Mouse (Mus musculus): ENCODE measurements around the gene Egfem1. TPM values are rescaled to one million over a fixed set of nuclear protein-coding genes. Genes with fewer than 3 reads are reported as not detected.
A peak's percentile ranks its signal among the peaks of the same experiment; 100 is the strongest.

Egfem1 gene
- polyA plus RNA-seq, 1 experiment from 2014 or later = 6.8 TPM

GRCm38 (mm10) chr3:29176991-29177390 lies 95.2 kb downstream of the Egfem1 start:
- H3K4me2 ChIP-seq (ENCODE audit: low read length) = no peak overlapping the region
- no peak overlapping the region for H3K27ac ChIP-seq (ENCODE audit: low read length)
- no peak overlapping the region for H3K4me3 ChIP-seq (ENCODE audit: low read depth, low read length)
- H3K4me1 ChIP-seq (ENCODE audit: control insufficient read depth, insufficient read depth, low read length) = no peaks in the 10 kb centered on the region
- H3K9me3 ChIP-seq (replicated peaks; ENCODE audit: control insufficient read depth, low read length, poor library complexity, severe bottlenecking) = no peaks in the 10 kb centered on the region
- no peaks in the 10 kb centered on the region for H3K36me3 ChIP-seq (ENCODE audit: control insufficient read depth, insufficient read depth, low read length)
- ATAC-seq = no peak
- no peak overlapping the region for H3K9ac ChIP-seq (ENCODE audit: low read depth, low read length)
- H3K27me3 ChIP-seq (ENCODE audit: control insufficient read depth, insufficient read depth, low read depth, low read length) = no peaks in the 10 kb centered on the region

- Histone ChIP-seq H3K27ac (ENCODE audit: low read length) (no peak overlapping the region), H3K27me3 (ENCODE audit: control insufficient read depth, insufficient read depth, low read depth, low read length) (no peaks in the 10 kb centered on the region), H3K4me2 (ENCODE audit: low read length) (peak overlapping the region; percentile 13; the same call in 1 of the 2 replicates), H3K9ac (ENCODE audit: low read depth, low read length) (no peak overlapping the region), H3K4me3 (ENCODE audit: low read depth, low read length) (no peak overlapping the region), H3K4me1 (ENCODE audit: control insufficient read depth, insufficient read depth, low read length) (peaks cover 20% of the 10 kb centered on the region; the same call in 1 of the 2 replicates), H3K9me3 (replicated peaks; ENCODE audit: control insufficient read depth, low read length, poor library complexity, severe bottlenecking) (no peaks in the 10 kb centered on the region), H3K36me3 (ENCODE audit: control insufficient read depth, insufficient read depth, low read length) (no peaks in the 10 kb centered on the region)
- 47% methylated on average over 10 of the region's 10 CpGs for WGBS
- peak; percentile 65; the same call in 1 of the 2 replicates for ATAC-seq
Observed at GRCm38 (mm10) chr3:29182988-29183387, 101.2 kb downstream of the Egfem1 start.

GRCm38 (mm10) chr3:29183615-29184198 lies 101.9 kb downstream of the Egfem1 start:
- Histone ChIP-seq H3K4me1 (ENCODE audit: control insufficient read depth, insufficient read depth, low read length) (peaks cover 20% of the 10 kb centered on the region; the same call in 1 of the 2 replicates), H3K36me3 (ENCODE audit: control insufficient read depth, insufficient read depth, low read length) (no peaks in the 10 kb centered on the region), H3K27me3 (ENCODE audit: control insufficient read depth, insufficient read depth, low read depth, low read length) (no peaks in the 10 kb centered on the region), H3K27ac (ENCODE audit: low read length) (peak overlapping the region; percentile 8; the same call in 1 of the 2 replicates), H3K4me3 (ENCODE audit: low read depth, low read length) (no peak overlapping the region), H3K9ac (ENCODE audit: low read depth, low read length) (no peak overlapping the region), H3K4me2 (ENCODE audit: low read length) (no peak overlapping the region), H3K9me3 (replicated peaks; ENCODE audit: control insufficient read depth, low read length, poor library complexity, severe bottlenecking) (no peaks in the 10 kb centered on the region)
- 19% methylated on average over 7 of the region's 7 CpGs for WGBS
- peak; percentile 61 for ATAC-seq

GRCm38 (mm10) chr3:29184486-29185241 lies 102.8 kb downstream of the Egfem1 start:
- H3K4me3 ChIP-seq (ENCODE audit: low read depth, low read length) = no peak overlapping the region
- no peaks in the 10 kb centered on the region for H3K27me3 ChIP-seq (ENCODE audit: control insufficient read depth, insufficient read depth, low read depth, low read length)
- H3K9ac ChIP-seq (ENCODE audit: low read depth, low read length) = no peak overlapping the region; the same call in 1 of the 2 replicates
- no peaks in the 10 kb centered on the region for H3K9me3 ChIP-seq (replicated peaks; ENCODE audit: control insufficient read depth, low read length, poor library complexity, severe bottlenecking)
- ATAC-seq = no peak
- no peaks in the 10 kb centered on the region for H3K36me3 ChIP-seq (ENCODE audit: control insufficient read depth, insufficient read depth, low read length)
- WGBS = 24% methylated on average over 7 of the region's 7 CpGs
- no peak overlapping the region for H3K27ac ChIP-seq (ENCODE audit: low read length)
- H3K4me2 ChIP-seq (ENCODE audit: low read length) = peak overlapping the region; percentile 32
- H3K4me1 ChIP-seq (ENCODE audit: control insufficient read depth, insufficient read depth, low read length) = peaks cover 20% of the 10 kb centered on the region; the same call in 1 of the 2 replicates

- Histone ChIP-seq H3K36me3 (ENCODE audit: control insufficient read depth, insufficient read depth, low read length) (no peaks in the 10 kb centered on the region), H3K9me3 (replicated peaks; ENCODE audit: control insufficient read depth, low read length, poor library complexity, severe bottlenecking) (no peaks in the 10 kb centered on the region), H3K27ac (ENCODE audit: low read length) (no peak overlapping the region), H3K27me3 (ENCODE audit: control insufficient read depth, insufficient read depth, low read depth, low read length) (no peaks in the 10 kb centered on the region), H3K4me3 (ENCODE audit: low read depth, low read length) (no peak overlapping the region), H3K4me1 (ENCODE audit: control insufficient read depth, insufficient read depth, low read length) (no peaks in the 10 kb centered on the region), H3K9ac (ENCODE audit: low read depth, low read length) (no peak overlapping the region), H3K4me2 (ENCODE audit: low read length) (no peak overlapping the region)
- no peak for ATAC-seq
- WGBS = 75% methylated on average over 6 of the region's 6 CpGs
Observed at GRCm38 (mm10) chr3:29190263-29190662, 108.4 kb downstream of the Egfem1 start.

GRCm38 (mm10) chr3:29197727-29198512 lies 116.1 kb downstream of the Egfem1 start:
- H3K9ac ChIP-seq (ENCODE audit: low read depth, low read length) = no peak overlapping the region
- H3K4me3 ChIP-seq (ENCODE audit: low read depth, low read length) = no peak overlapping the region
- no peaks in the 10 kb centered on the region for H3K27me3 ChIP-seq (ENCODE audit: control insufficient read depth, insufficient read depth, low read depth, low read length)
- H3K27ac ChIP-seq (ENCODE audit: low read length) = no peak overlapping the region
- H3K4me1 ChIP-seq (ENCODE audit: control insufficient read depth, insufficient read depth, low read length) = no peaks in the 10 kb centered on the region
- WGBS = 72% methylated on average over 10 of the region's 10 CpGs
- ATAC-seq = no peak
- H3K36me3 ChIP-seq (ENCODE audit: control insufficient read depth, insufficient read depth, low read length) = no peaks in the 10 kb centered on the region
- H3K9me3 ChIP-seq (replicated peaks; ENCODE audit: control insufficient read depth, low read length, poor library complexity, severe bottlenecking) = no peaks in the 10 kb centered on the region
- no peak overlapping the region for H3K4me2 ChIP-seq (ENCODE audit: low read length)

GRCm38 (mm10) chr3:29200601-29201000 lies 118.8 kb downstream of the Egfem1 start:
- WGBS = 75% methylated on average over 8 of the region's 8 CpGs
- Histone ChIP-seq H3K4me3 (ENCODE audit: low read depth, low read length) (no peak overlapping the region), H3K4me1 (ENCODE audit: control insufficient read depth, insufficient read depth, low read length) (no peaks in the 10 kb centered on the region), H3K27ac (ENCODE audit: low read length) (no peak overlapping the region), H3K4me2 (ENCODE audit: low read length) (no peak overlapping the region), H3K9ac (ENCODE audit: low read depth, low read length) (no peak overlapping the region), H3K9me3 (replicated peaks; ENCODE audit: control insufficient read depth, low read length, poor library complexity, severe bottlenecking) (no peaks in the 10 kb centered on the region), H3K36me3 (ENCODE audit: control insufficient read depth, insufficient read depth, low read length) (no peaks in the 10 kb centered on the region), H3K27me3 (ENCODE audit: control insufficient read depth, insufficient read depth, low read depth, low read length) (no peaks in the 10 kb centered on the region)
- ATAC-seq = no peak

- no peaks in the 10 kb centered on the region for H3K36me3 ChIP-seq (ENCODE audit: control insufficient read depth, insufficient read depth, low read length)
- no peaks in the 10 kb centered on the region for H3K27me3 ChIP-seq (ENCODE audit: control insufficient read depth, insufficient read depth, low read depth, low read length)
- ATAC-seq = no peak
- H3K4me3 ChIP-seq (ENCODE audit: low read depth, low read length) = no peak overlapping the region
- no peak overlapping the region for H3K9ac ChIP-seq (ENCODE audit: low read depth, low read length)
- H3K4me2 ChIP-seq (ENCODE audit: low read length) = no peak overlapping the region
- H3K9me3 ChIP-seq (replicated peaks; ENCODE audit: control insufficient read depth, low read length, poor library complexity, severe bottlenecking) = no peaks in the 10 kb centered on the region
- no peaks in the 10 kb centered on the region for H3K4me1 ChIP-seq (ENCODE audit: control insufficient read depth, insufficient read depth, low read length)
- H3K27ac ChIP-seq (ENCODE audit: low read length) = no peak overlapping the region
- 93% methylated on average over 6 of the region's 6 CpGs for WGBS
Observed at GRCm38 (mm10) chr3:29202536-29202935, 120.7 kb downstream of the Egfem1 start.

- WGBS = 86% methylated on average over 2 of the region's 2 CpGs
- Histone ChIP-seq H3K36me3 (ENCODE audit: control insufficient read depth, insufficient read depth, low read length) (no peaks in the 10 kb centered on the region), H3K9ac (ENCODE audit: low read depth, low read length) (no peak overlapping the region), H3K27ac (ENCODE audit: low read length) (no peak overlapping the region), H3K4me2 (ENCODE audit: low read length) (no peak overlapping the region), H3K4me1 (ENCODE audit: control insufficient read depth, insufficient read depth, low read length) (no peaks in the 10 kb centered on the region), H3K4me3 (ENCODE audit: low read depth, low read length) (no peak overlapping the region), H3K27me3 (ENCODE audit: control insufficient read depth, insufficient read depth, low read depth, low read length) (no peaks in the 10 kb centered on the region), H3K9me3 (replicated peaks; ENCODE audit: control insufficient read depth, low read length, poor library complexity, severe bottlenecking) (no peaks in the 10 kb centered on the region)
- no peak for ATAC-seq
Observed at GRCm38 (mm10) chr3:29222414-29222813, 140.6 kb downstream of the Egfem1 start.
